26 mouse cellular contexts compared by ENCODE assay signal in genomic region chr7:64515891-64516290, GRCm38 (mm10). TPM values are rescaled to one million over a fixed set of nuclear protein-coding genes. Genes with fewer than 3 reads are reported as not detected.
"Had no signal": no experiment of that assay in that cellular context is flagged by ENCODE, and none has a peak within 500 bp of the region (broad histone marks: within the 10 kb centered on the region; RNA-seq: fewer than 3 reads in every experiment).

No protein-coding gene starts in this region.

- H3K9me3 ChIP-seq: heart, embryonic 13.5 days; heart, embryonic 15.5 days; hindbrain, embryonic 13.5 days; hindbrain, embryonic 15.5 days; kidney, embryonic 15.5 days; limb, embryonic 13.5 days; limb, embryonic 15.5 days; liver, embryonic 12.5 days had no signal

- ATAC-seq: hindbrain, postnatal 0 days; intestine, embryonic 16.5 days; liver, embryonic 12.5 days had no signal

- H3K27me3 ChIP-seq: heart, embryonic 13.5 days; heart, embryonic 15.5 days; hindbrain, embryonic 13.5 days; hindbrain, embryonic 15.5 days; kidney, embryonic 15.5 days; limb, embryonic 13.5 days; limb, embryonic 15.5 days; liver, embryonic 12.5 days had no signal

- H3K4me1 ChIP-seq: heart, embryonic 13.5 days; heart, embryonic 15.5 days; limb, embryonic 13.5 days; limb, embryonic 15.5 days; liver, embryonic 12.5 days had no signal

- H3K36me3 ChIP-seq: heart, embryonic 13.5 days; heart, embryonic 15.5 days; hindbrain, embryonic 13.5 days; hindbrain, embryonic 15.5 days; kidney, embryonic 15.5 days; limb, embryonic 13.5 days; limb, embryonic 15.5 days; liver, embryonic 12.5 days had no signal

- H3K27ac ChIP-seq: heart, embryonic 13.5 days; heart, embryonic 15.5 days; hindbrain, embryonic 13.5 days; hindbrain, embryonic 15.5 days; hindbrain, postnatal 0 days; kidney, embryonic 15.5 days; kidney, postnatal 0 days; limb, embryonic 13.5 days; limb, embryonic 15.5 days; liver, embryonic 12.5 days; liver, embryonic 14.5 days had no signal

- H3K4me3 ChIP-seq: heart, embryonic 13.5 days; heart, embryonic 15.5 days; hindbrain, embryonic 13.5 days; hindbrain, embryonic 15.5 days; kidney, embryonic 15.5 days; limb, embryonic 13.5 days; limb, embryonic 15.5 days; liver, embryonic 12.5 days had no signal

- DNase-seq: gastrocnemius, postnatal 14 days; gastrocnemius, postnatal 36 days; heart, adult 18-20 months; heart, postnatal 14 days; heart, postnatal 36 days; kidney, adult 11 months; kidney, adult 2 months; kidney, adult 9 months; kidney, postnatal 14 days; kidney, postnatal 36 days; left cerebral cortex, postnatal 4 days had no signal

- H3K9ac ChIP-seq: heart, embryonic 13.5 days; heart, embryonic 15.5 days; hindbrain, embryonic 13.5 days; hindbrain, embryonic 15.5 days; kidney, embryonic 15.5 days; limb, embryonic 13.5 days; limb, embryonic 15.5 days; liver, embryonic 12.5 days; liver, embryonic 14.5 days had no signal

- H3K4me2 ChIP-seq: heart, embryonic 11.5 days; heart, embryonic 13.5 days; heart, embryonic 15.5 days; hindbrain, embryonic 13.5 days; hindbrain, embryonic 15.5 days; kidney, embryonic 15.5 days; limb, embryonic 13.5 days; limb, embryonic 15.5 days; liver, embryonic 12.5 days had no signal

RNA-seq across cellular contexts. Expression of gene Apba2, which starts 14.4 kb away (rescaled TPM):
- total RNA-seq: gastrocnemius, adult 18-20 months; liver, adult 2 months had no signal
